Mouse (Mus musculus) MEL (cell line): ENCODE measurements around the gene Odf2l. TPM values are rescaled to one million over a fixed set of nuclear protein-coding genes. Genes with fewer than 3 reads are reported as not detected.

Experiments used
- DNase-seq: peaks from one replicate; pipeline ENCODE4 v3.0.0; 2011; ENCODE audit warnings: low read depth, low spot score
- H3K27ac ChIP-seq: 2 replicates; pipeline ENCODE4 v1.5.1; 2012; ENCODE audit warnings: low read depth, mild to moderate bottlenecking, control low read depth, low read length, moderate library complexity; ENCODE audit not compliant: control insufficient read depth
- H3K27me3 ChIP-seq, 2 experiments: fragments of 150-350 bp in 1 of 2; sonication (generic) in 1 of 2; 2 replicates each; pipeline ENCODE4 v1.6.1; 2012; ENCODE audit warnings: low read length in 2 of 2, mild to moderate bottlenecking in 2 of 2, improper control_type of control experiment in 1 of 2, moderate library complexity in 1 of 2; ENCODE audit not compliant: insufficient read depth in 2 of 2, control insufficient read depth in 1 of 2
- H3K36me3 ChIP-seq, 2 experiments: 2 replicates each; pipeline ENCODE4 v1.6.1; 2012 to 2014; ENCODE audit warnings: low read length in 2 of 2, improper control_type of control experiment in 1 of 2, inconsistent platforms in 1 of 2, mild to moderate bottlenecking in 1 of 2; ENCODE audit not compliant: insufficient read depth in 2 of 2, control insufficient read depth in 1 of 2
- H3K4me1 ChIP-seq, 2 experiments: fragments of 150-350 bp in 1 of 2; sonication (generic) in 1 of 2; 2 replicates each; pipeline ENCODE4 v1.6.1; 2012; ENCODE audit warnings: low read length in 2 of 2, improper control_type of control experiment in 1 of 2, mild to moderate bottlenecking in 1 of 2; ENCODE audit not compliant: insufficient read depth in 2 of 2, control insufficient read depth in 1 of 2
- H3K4me3 ChIP-seq, 2 experiments: fragments of 150-350 bp in 1 of 2; sonication (generic) in 1 of 2; 2 replicates each; pipeline ENCODE4 v1.5.1; 2012; ENCODE audit warnings: low read depth in 2 of 2, low read length in 2 of 2, mild to moderate bottlenecking in 2 of 2, moderate library complexity in 2 of 2, control low read depth in 1 of 2, improper control_type of control experiment in 1 of 2; ENCODE audit not compliant: control insufficient read depth in 1 of 2, insufficient read depth in 1 of 2
- H3K79me2 ChIP-seq: 2 replicates; pipeline ENCODE4 v1.6.1; 2012; ENCODE audit warnings: mild to moderate bottlenecking, low read length, moderate library complexity; ENCODE audit not compliant: control insufficient read depth, poor library complexity, insufficient read depth
- H3K9ac ChIP-seq: 2 replicates; pipeline ENCODE4 v1.6.1; 2012; ENCODE audit warnings: low read depth, mild to moderate bottlenecking, control low read depth, low read length, moderate library complexity; ENCODE audit not compliant: control insufficient read depth, poor library complexity, severe bottlenecking
- H3K9me3 ChIP-seq: fragments of 150-350 bp; sonication (generic); replicated peaks from 2 replicates; pipeline ENCODE4 v1.6.1; 2012; ENCODE audit warnings: mild to moderate bottlenecking, low read length, improper control_type of control experiment, moderate library complexity; ENCODE audit not compliant: insufficient read depth
- BHLHE40 ChIP-seq: IDR thresholded peaks from 2 replicates; pipeline ENCODE4 v1.6.1; 2012; ENCODE audit warnings: low read depth, mild to moderate bottlenecking, inconsistent platforms, low read length, improper control_type of control experiment, borderline replicate concordance
- CHD1 ChIP-seq: IDR thresholded peaks from 2 replicates; pipeline ENCODE4 v1.6.1; 2012; ENCODE audit warnings: low read depth, mild to moderate bottlenecking, inconsistent platforms, low read length, improper control_type of control experiment
- CHD2 ChIP-seq: IDR thresholded peaks from 2 replicates; pipeline ENCODE4 v1.6.1; 2011; ENCODE audit warnings: low read length, improper control_type of control experiment
- CTCF ChIP-seq, 3 experiments: IDR thresholded peaks in 2 of 3; conservative IDR thresholded peaks in 1 of 3; 2 replicates each; pipeline ENCODE4 v1.5.1; 2011 to 2012; ENCODE audit warnings: low read length in 3 of 3, low read depth in 2 of 3, mild to moderate bottlenecking in 2 of 3, improper control_type of control experiment in 1 of 3, inconsistent platforms in 1 of 3, mixed read lengths in 1 of 3, moderate library complexity in 1 of 3; ENCODE audit not compliant: control insufficient read depth in 1 of 3, insufficient read depth in 1 of 3, poor library complexity in 1 of 3, severe bottlenecking in 1 of 3
- E2F4 ChIP-seq: IDR thresholded peaks from 2 replicates; pipeline ENCODE4 v1.6.1; 2011; ENCODE audit warnings: low read depth, low read length, improper control_type of control experiment, borderline replicate concordance
- ELF1 ChIP-seq: IDR thresholded peaks from 2 replicates; pipeline ENCODE4 v1.6.1; 2014; ENCODE audit warnings: low read depth, mild to moderate bottlenecking, inconsistent platforms, low read length, improper control_type of control experiment, moderate library complexity
- EP300 ChIP-seq, 2 experiments: IDR thresholded peaks; 2 replicates each; pipeline ENCODE4 v1.6.1; 2011; ENCODE audit warnings: improper control_type of control experiment in 2 of 2, low read length in 2 of 2, low read depth in 1 of 2, mild to moderate bottlenecking in 1 of 2
- ETS1 ChIP-seq: IDR thresholded peaks from 2 replicates; pipeline ENCODE4 v1.6.1; 2012; ENCODE audit warnings: low read depth, mild to moderate bottlenecking, inconsistent platforms, low read length, improper control_type of control experiment, moderate library complexity
- GABPA ChIP-seq: IDR thresholded peaks from 2 replicates; pipeline ENCODE4 v1.6.1; 2012; ENCODE audit warnings: low read depth, mild to moderate bottlenecking, inconsistent platforms, low read length, improper control_type of control experiment, moderate library complexity
- HCFC1 ChIP-seq: IDR thresholded peaks from 2 replicates; pipeline ENCODE4 v1.6.1; 2012; ENCODE audit warnings: low read depth, mild to moderate bottlenecking, inconsistent platforms, low read length, improper control_type of control experiment, moderate library complexity
- KAT2A ChIP-seq: conservative IDR thresholded peaks from 2 replicates; pipeline ENCODE4 v1.6.1; 2012; ENCODE audit warnings: low read depth, low read length, improper control_type of control experiment, inconsistent platforms
- MAX ChIP-seq: IDR thresholded peaks from 2 replicates; pipeline ENCODE4 v1.6.1; 2011; ENCODE audit warnings: low read length, improper control_type of control experiment
- MAZ ChIP-seq: IDR thresholded peaks from 2 replicates; pipeline ENCODE4 v1.6.1; 2012; ENCODE audit warnings: low read depth, mild to moderate bottlenecking, inconsistent platforms, low read length, improper control_type of control experiment
- MXI1 ChIP-seq: IDR thresholded peaks from 2 replicates; pipeline ENCODE4 v1.6.1; 2011; ENCODE audit warnings: mild to moderate bottlenecking, low read depth, low read length, improper control_type of control experiment
- MYB ChIP-seq: IDR thresholded peaks from 2 replicates; pipeline ENCODE4 v1.6.1; 2011; ENCODE audit warnings: mild to moderate bottlenecking, low read depth, low read length, improper control_type of control experiment
- NRF1 ChIP-seq: IDR thresholded peaks from 2 replicates; pipeline ENCODE4 v1.6.1; 2014; ENCODE audit warnings: low read depth, mild to moderate bottlenecking, inconsistent platforms, low read length, improper control_type of control experiment, moderate library complexity; ENCODE audit not compliant: poor library complexity, insufficient read depth, severe bottlenecking
- POLR2AphosphoS2 ChIP-seq: IDR thresholded peaks from 2 replicates; pipeline ENCODE4 v1.6.1; 2011; ENCODE audit warnings: low read length, improper control_type of control experiment
- RAD21 ChIP-seq: IDR thresholded peaks from 2 replicates; pipeline ENCODE4 v1.6.1; 2011; ENCODE audit warnings: mild to moderate bottlenecking, low read depth, low read length, improper control_type of control experiment
- RCOR1 ChIP-seq: IDR thresholded peaks from 2 replicates; pipeline ENCODE4 v1.6.1; 2012; ENCODE audit warnings: low read depth, mild to moderate bottlenecking, inconsistent platforms, low read length, improper control_type of control experiment
- SIN3A ChIP-seq: IDR thresholded peaks from 2 replicates; pipeline ENCODE4 v1.6.1; 2012; ENCODE audit warnings: low read length, improper control_type of control experiment, inconsistent platforms
- SMC3 ChIP-seq: IDR thresholded peaks from 2 replicates; pipeline ENCODE4 v1.6.1; 2011; ENCODE audit warnings: low read depth, low read length, improper control_type of control experiment
- TCF12 ChIP-seq: IDR thresholded peaks from 2 replicates; pipeline ENCODE4 v1.6.1; 2014; ENCODE audit warnings: low read depth, mild to moderate bottlenecking, inconsistent platforms, low read length, improper control_type of control experiment, moderate library complexity
- USF2 ChIP-seq, 2 experiments: IDR thresholded peaks; 2 replicates each; pipeline ENCODE4 v1.6.1; 2011 to 2012; ENCODE audit warnings: improper control_type of control experiment in 2 of 2, low read length in 2 of 2, borderline replicate concordance in 1 of 2, inconsistent platforms in 1 of 2, low read depth in 1 of 2, mild to moderate bottlenecking in 1 of 2; ENCODE audit not compliant: insufficient read depth in 1 of 2
- ZC3H11A ChIP-seq: IDR thresholded peaks from 2 replicates; pipeline ENCODE4 v1.6.1; 2012; ENCODE audit warnings: low read depth, mild to moderate bottlenecking, inconsistent platforms, low read length, improper control_type of control experiment
- ZMIZ1 ChIP-seq: IDR thresholded peaks from 2 replicates; pipeline ENCODE4 v1.6.1; 2012; ENCODE audit warnings: low read depth, mild to moderate bottlenecking, inconsistent platforms, low read length, improper control_type of control experiment, moderate library complexity
- polyA plus RNA-seq, 2 experiments: library from polyadenylated mRNA; stranded (reverse) in 1 of 2; unstranded in 1 of 2; fragments of >175 nt in 1 of 2; fragments of >200 nt in 1 of 2; gene quantifications; 2 replicates each; pipeline versions ENCODE4 v1.2.1 to v1.2.4; 2012; ENCODE audit warnings: low replicate concordance in 2 of 2, low read depth in 1 of 2; ENCODE audit not compliant: insufficient read length in 2 of 2, insufficient read depth in 1 of 2, missing spikeins in 1 of 2
- total RNA-seq: library from RNA; depleted of rRNA; stranded (reverse); fragments of 300-350 nt; gene quantifications from 2 replicates; pipeline ENCODE4 v1.2.3, GENCODE M21; 2012

The Odf2l gene
- total and polyA plus RNA-seq, 3 experiments, result 12.6 to 15.0 TPM; not detected in 1

GRCm38 (mm10) chr3:145142925-145143324 is 24.5 kb downstream of the Odf2l start:
- H3K4me1 ChIP-seq, result no peaks in the 10 kb centered on the region
- H3K9ac ChIP-seq, result no peak overlapping the region
- no peaks in the 10 kb centered on the region for H3K27me3 ChIP-seq
- H3K4me3 ChIP-seq, result no peak overlapping the region
- no peaks in the 10 kb centered on the region for H3K9me3 ChIP-seq
- TF ChIP-seq EP300 (IDR thresholded peaks at IDR 0.05; ENCODE audit: low read depth in 1 of 2, low read length in 2 of 2) (no peak), E2F4 (no peak), MAX (no peak), CHD2 (no peak), NRF1 (no peak), CTCF (IDR thresholded peaks at IDR 0.05 in 2 of 3, conservative IDR thresholded peaks at IDR 0.05 in 1 of 3; ENCODE audit: control insufficient read depth in 1 of 3, insufficient read depth in 1 of 3, low read depth in 2 of 3, low read length in 3 of 3, poor library complexity in 1 of 3, severe bottlenecking in 1 of 3) (no peak), CHD1 (no peak), TCF12 (no peak), KAT2A (no peak), ELF1 (no peak), RCOR1 (no peak), ZC3H11A (no peak), MYB (no peak), MXI1 (no peak), ETS1 (no peak), RAD21 (no peak), ZMIZ1 (no peak), POLR2AphosphoS2 (no peak), SMC3 (no peak)
- DNase-seq, result no peak
- peaks cover 0 to 2% of the 10 kb centered on the region in 2 experiments; a peak in 1 of 4 replicates for H3K36me3 ChIP-seq
- H3K79me2 ChIP-seq, result no peaks in the 10 kb centered on the region
- no peak overlapping the region for H3K27ac ChIP-seq

GRCm38 (mm10) chr3:145143856-145144255 is 25.5 kb downstream of the Odf2l start:
- Histone ChIP-seq H3K9me3 (no peaks in the 10 kb centered on the region), H3K27me3 (no peaks in the 10 kb centered on the region)
- TF ChIP-seq RCOR1 (no peak), HCFC1 (no peak), ZMIZ1 (no peak), TCF12 (no peak), SIN3A (no peak), MYB (no peak), GABPA (no peak), CHD1 (no peak), NRF1 (no peak), BHLHE40 (no peak), MAZ (no peak), CTCF (IDR thresholded peaks at IDR 0.05 in 2 of 3, conservative IDR thresholded peaks at IDR 0.05 in 1 of 3; ENCODE audit: control insufficient read depth in 1 of 3, insufficient read depth in 1 of 3, low read depth in 2 of 3, low read length in 3 of 3, poor library complexity in 1 of 3, severe bottlenecking in 1 of 3) (no peak), USF2 (IDR thresholded peaks at IDR 0.05; ENCODE audit: borderline replicate concordance in 1 of 2, insufficient read depth in 1 of 2, low read depth in 1 of 2, low read length in 2 of 2) (no peak)

More at GRCm38 (mm10) chr3:145143856-145144255, 25.5 kb downstream of the Odf2l start:
- no peak overlapping the region for H3K9ac ChIP-seq
- peaks cover 0 to 2% of the 10 kb centered on the region in 2 experiments; a peak in 1 of 4 replicates for H3K36me3 ChIP-seq
- H3K4me1 ChIP-seq, result no peaks in the 10 kb centered on the region
- H3K4me3 ChIP-seq, result no peak overlapping the region
- no peak for DNase-seq
- no peaks in the 10 kb centered on the region for H3K79me2 ChIP-seq
- H3K27ac ChIP-seq, result no peak overlapping the region
